Mouse (Mus musculus) testis, postnatal 10 days (tissue): ENCODE measurements around the gene Bcam.
A peak's percentile ranks its signal among the peaks of the same experiment; 100 is the strongest.

Source experiments
- DNase-seq: peaks from one replicate; pipeline ENCODE4 v3.0.0; 2021; ENCODE audit warnings: low spot score

The Bcam gene

DNA sequence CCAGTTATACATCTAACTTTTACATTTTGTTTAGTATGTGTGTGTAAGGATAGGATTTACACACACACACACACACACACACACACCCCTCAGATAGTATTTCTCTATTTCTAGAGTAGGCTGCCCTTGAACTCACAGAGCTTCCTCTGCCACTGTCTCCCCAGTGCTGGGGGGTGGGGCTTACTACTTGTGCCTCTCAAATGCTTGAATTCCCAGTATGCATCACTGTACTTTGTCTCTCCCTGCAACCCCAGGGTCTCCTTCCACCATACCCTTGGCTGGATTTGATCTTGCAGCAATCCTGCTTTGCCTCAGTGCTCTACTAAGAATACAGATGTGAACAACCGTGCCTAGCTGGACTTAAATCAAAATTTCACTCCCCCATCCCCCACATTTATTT, 16.8 kb downstream of the Bcam start:
- DNase-seq, result no peak

DNA sequence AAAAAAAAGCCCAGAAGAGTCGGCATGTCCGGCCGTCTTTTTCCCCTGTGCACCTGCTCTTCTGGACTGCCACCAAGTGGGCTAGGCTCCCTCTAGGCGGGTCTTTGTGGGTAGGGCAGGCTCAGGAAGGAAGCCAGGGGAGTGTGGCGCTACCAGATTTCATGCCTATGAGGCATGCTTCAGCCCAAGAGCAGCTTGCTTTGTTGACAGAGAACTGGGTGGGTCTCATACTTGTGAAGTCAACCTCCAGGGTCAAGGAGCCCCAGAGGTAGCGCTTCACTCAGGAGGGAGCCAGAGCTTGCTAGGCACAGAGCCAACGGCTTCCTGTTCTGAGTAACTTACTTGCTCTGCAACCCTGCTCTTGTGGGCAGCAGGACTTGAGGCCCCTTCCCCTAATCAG, 17.2 kb downstream of the Bcam start:
- no peak for DNase-seq

DNA sequence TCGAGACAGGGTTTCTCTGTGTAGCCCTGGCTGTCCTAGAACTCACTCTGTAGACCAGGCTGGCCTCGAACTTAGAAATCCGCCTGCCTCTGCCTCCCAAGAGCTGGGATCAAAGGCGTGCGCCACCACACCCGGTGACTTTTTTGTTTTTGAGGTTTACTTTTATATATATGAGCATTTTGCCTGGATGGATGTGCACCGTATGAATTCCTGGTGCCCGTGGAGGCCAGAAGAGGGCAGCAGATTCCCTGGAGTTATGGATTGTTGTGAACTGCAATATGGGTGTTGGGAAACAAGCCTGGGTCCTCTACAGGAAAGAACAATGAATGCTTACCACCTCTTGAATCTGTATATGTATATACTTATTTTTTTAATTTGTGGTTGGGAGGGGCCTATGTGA, 18.2 kb downstream of the Bcam start:
- DNase-seq, result no peak

DNA sequence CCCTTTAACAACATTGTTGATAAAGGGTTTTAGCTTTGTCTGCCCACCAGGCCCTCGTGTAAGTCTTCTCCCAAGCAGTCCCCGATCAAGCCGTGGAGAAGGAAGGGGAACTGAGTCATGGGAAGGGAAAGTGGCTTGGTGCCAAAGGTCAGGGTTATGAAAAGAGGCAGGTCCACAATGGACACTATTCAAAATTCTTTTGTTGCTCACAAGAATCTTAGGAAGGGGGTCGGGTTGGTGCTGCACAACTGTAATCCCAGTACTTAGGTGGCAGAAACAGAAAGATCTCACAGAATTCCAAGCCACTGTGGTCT, 19.8 kb downstream of the Bcam start:
- no peak for DNase-seq

DNA sequence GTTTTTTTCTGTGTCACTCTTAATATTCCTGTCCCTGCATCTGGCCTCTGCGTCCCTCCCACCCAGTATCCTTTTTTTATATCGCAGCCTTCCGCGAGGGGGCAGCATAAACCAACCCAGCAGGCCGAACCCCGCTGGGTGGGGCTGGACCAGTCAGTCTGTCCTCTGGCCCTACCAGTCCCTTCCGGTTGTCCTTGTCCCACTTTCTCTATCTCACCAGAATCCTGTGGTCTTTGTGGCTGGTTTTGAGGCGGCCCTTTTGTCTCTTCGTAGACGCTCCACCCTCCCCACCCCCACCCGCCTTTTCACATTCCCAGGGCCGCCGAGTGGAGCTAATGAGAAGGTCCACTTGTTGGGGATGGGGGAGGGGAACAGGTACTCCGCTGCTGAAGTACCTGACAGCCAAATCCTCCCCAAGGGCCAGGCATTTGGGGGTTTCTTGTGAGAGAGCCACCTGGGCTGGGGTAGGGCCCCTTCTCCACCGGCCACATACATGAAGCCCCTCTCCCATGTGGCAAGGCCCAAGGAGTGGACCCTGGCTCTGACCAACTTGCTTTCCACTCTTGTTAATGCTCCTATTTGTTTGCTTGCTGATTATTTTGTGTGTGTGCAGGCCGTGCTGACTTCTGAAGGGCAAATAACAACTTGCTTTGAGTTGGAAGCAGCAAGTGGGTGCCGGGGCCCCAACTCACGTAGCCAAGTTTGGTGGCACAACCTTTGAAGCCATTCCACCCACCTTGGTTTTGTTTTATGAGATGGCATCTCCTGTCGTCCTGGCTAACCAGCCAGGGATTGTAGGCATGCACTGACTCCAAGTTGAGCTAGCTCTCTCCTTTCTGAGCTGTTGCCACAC, 20.4 kb downstream of the Bcam start, which contains the start of gene Nectin2:
Nectin2 (minus strand) TSS at position 267 of the 853 bp plus-strand sequence.
- DNase-seq, result peak; percentile 94

DNA sequence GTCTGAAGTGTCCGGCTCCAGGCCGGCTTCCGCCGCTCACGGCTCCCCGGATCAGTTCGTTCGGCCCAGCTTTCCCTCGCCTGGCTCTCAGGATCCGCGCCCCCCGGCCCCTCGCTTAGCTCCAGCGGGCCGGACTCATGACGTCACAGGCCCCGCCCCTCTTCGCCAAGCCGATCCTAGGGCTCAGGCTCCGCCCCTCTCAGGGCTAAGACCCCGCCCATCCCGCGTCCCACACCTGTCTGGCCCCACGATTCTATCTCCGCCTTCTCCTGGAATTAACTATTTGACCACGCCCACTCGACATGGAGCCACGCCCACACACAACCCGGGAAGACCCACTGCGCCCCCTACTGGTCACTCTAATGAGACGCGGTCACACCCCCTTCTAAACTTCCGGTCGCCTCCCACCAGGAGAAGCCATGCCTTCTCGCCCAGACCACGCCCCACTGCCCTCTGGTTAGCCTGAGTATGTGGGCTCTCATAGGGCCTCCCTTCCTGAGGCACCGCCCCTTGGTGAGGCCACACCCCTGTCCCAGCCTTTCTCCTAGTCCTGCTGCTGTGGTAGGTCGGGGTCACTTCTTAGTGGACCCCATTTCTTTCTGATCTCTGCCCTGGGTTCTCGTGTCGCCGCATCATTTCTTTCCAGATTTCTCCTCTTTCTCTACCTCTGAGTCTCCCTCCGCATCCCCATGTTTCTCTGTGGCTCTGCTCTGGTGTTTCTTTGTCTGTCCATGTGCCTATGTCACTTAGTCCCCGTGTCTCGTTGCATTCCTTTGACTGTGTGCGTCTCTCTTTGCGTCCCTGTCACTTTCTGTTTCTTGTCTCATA, 21.2 kb downstream of the Bcam start:
- peak; percentile 99 for DNase-seq

DNA sequence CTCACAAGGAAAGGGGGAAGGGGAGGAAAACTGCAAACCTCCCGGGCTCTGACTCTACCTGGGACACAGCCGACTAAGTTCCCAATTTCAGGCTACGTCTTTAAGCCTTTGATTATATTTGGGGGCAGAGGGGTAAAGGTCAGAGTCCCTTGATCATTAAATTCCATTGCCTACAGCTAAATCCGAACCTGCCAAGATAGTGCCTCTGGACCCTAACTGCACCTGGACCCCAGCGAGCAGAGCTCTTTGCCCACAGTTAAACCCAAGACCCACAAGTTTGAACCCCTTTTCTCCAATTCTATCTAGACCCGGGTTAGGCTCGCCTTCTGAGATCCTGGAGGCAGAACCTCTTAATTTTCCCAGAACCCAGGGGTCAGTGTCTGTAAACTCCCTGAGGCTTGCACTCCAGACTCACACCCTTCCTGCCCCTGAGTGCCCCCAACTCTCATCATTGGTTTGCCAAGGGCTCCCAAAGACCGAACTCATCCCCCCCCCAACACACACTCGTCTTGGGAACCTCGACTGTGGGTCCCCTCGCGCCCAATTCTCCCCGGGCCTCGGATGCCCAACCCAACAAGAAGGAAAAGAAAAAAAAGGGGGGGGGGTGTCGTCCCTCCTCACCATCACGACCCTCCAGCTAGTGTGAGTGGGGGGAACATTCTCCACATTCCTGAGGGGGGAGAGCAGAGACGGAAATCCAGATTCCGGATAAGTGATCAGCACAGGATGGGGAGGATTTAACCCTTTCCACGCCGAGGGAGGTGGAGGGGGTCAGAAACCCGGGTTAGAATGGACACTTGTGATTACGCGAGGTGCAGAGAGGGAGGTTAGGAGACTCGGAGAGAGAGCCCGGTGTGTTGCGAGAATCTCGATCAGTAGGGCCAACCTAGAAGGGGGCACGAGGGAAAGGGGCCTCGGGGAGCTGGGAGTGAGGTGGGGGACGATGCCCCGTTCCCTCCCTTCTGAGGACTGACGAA, 22.3 kb downstream of the Bcam start:
- peak; percentile 78 for DNase-seq

DNA sequence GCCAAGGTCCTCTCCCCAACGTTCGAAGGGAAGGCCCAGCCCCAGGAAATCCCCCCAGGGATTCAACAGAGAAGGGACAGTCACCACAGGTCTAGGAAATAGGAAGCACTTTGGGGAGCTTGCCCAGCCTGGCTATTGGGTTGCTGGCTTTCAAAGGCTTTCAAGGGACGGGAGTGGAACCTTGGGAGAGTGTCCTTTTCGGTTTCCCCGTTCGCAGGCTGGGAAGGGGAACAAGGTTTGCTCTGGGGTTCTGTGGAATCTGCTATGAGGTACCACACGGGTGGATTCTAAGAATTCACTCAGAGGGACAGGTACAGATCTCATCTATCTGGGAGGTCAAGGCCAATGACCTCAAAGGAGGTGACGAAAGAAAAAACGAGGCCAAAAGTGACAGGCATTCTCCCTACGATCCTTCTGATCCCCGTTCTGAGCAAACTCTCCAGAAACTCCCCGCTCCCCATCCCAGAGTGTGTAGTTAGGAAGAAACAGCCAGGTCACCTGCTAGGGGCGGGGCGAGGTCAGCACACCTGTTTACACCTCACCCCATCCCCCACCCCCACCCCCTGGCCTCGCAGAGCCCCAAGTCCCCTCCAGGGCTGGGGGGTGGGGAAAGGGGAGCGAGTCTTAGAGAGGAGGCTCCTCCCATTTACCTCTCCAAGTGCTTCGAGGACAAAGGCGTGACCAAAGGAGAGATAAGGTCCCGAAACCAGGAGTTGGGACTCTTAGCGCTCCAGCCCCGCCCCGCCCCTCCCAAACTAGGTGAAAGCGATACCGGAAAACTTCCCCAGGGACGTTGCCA, 23.2 kb downstream of the Bcam start:
- peak; percentile 64 for DNase-seq

DNA sequence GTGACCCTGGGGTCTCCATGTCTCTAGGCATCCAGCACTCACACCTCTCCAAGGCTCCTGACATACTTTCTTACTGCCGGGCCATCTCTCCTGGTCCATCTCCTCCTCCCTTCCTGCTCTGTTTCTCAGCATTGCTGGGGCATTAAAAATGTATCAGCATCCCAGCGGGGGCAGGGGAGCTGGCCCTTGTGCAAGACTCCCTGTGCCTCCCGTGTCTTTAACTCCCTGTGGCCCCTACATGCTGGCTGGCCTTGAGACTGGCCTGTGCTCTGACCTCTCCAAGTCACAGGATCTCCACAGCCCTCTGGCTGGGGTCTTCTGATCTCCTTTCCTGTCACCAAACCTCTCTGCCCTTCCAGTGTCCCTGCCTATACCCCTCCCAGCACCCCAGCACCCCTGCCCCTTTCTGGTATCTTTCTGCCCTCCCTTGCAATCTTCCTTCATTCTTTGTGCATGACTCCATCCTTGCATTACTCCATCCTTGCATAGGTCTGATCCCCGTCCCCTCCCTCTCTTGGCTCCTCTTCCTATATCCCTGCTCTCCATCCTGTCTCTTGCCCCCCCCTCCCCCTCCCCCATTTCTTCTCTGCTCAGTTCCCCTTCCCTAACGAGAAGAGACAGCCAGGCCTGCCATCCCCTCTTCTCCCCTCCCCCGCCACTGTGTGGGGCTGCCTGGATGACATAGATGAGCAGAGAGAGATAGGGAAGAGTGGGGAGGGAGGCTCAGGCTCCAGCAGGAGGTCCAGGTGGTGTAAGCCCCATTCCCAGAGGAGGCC, 24.2 kb downstream of the Bcam start:
- peak; percentile 76 for DNase-seq

DNA sequence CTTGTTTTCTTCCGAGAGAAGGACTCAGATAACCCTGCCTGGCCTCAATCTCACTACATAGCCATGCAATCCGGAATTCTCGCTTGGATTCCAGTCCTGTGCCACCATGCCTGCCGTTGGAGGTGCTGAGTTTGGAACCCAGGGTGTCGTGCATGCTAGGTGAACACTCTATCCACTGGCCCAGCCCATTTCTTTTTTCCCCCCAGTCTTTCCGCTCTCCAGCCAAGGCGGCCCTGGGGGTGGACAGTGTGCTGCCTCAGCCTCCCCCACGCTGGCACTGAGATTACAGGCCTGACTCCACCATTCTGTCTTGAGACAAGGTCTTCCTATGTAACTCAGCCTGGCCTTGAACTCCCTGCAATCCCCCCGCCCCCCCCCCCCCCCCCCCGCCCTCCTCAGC, 24.8 kb downstream of the Bcam start:
- DNase-seq, result peak; percentile 71

DNA sequence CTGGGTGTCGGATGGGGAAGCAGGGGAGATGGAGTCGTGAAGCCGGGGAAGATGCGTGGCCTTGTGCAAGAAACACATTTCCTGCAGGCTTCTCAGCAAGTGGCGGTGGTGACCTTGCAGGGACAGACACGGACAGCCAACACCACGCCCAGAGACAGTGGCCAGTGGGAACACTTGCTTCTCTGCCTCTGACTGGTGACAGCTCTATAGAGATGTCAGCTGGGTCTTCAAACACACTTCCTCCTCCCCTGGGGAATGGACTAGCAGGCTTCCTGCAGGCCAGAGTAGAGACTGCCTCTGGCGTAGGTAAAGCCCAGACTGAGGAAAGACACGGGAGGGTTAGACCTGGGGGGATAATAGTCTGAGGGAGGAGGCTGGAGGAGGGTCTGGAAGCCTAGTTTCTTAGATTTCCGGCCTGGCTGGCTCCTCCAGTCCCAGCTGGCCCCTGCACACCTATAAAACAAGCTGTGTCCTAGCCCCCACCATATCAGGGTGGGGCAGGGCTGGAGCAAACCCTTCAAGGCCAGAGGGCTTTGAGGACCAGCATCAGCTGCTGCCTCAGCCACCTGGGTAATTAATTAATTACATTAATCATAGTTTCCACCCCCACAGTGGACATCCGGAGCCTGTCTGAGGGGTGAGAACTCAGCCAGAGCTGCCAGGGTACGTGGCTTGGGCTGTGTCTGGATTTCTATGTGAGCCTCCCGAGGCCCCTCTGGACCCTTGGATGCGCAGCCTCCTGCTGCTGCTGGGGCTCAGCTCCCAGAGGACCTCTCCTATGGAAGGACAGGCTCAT, 26.0 kb downstream of the Bcam start:
- peak; percentile 57 for DNase-seq

DNA sequence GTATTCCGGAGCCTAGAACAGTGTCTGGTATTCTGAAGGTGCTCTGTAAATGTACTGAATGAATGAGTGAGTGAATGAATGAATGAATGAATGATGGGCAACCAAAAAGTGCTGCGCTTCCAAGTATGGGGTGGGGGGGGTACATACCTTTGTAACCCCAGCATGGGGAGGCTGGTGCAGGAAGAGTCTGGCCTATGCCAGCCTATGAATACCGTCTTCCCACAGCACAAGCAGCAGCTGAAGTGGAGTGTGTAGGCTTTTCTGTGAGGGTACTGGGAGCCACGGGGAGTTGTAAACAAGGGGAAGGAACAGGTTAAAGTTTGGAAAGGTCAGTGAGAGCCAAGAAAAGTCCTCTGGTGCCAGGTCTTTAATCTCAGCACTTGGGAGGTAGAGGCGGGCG, 27.0 kb downstream of the Bcam start:
- no peak for DNase-seq

DNA sequence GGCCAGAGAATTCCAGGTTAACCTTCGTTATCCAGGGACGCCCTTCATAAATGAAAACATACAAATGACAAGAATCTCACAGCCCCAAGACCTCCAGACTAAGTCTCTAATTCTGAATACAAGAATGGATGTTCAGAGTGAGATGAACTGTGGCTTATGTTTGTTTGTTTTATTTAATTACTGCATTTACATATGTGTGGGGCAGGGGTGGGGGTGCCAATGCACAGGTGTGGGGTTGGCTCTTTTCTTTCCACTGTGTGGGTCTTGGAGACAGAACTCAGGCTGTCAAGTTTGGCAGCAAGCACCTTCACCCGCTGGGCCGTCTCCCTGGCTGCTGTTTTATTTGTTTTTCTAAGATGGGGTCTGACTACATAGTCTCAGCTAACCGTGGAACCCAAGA, 28.3 kb downstream of the Bcam start:
- DNase-seq, result no peak

DNA sequence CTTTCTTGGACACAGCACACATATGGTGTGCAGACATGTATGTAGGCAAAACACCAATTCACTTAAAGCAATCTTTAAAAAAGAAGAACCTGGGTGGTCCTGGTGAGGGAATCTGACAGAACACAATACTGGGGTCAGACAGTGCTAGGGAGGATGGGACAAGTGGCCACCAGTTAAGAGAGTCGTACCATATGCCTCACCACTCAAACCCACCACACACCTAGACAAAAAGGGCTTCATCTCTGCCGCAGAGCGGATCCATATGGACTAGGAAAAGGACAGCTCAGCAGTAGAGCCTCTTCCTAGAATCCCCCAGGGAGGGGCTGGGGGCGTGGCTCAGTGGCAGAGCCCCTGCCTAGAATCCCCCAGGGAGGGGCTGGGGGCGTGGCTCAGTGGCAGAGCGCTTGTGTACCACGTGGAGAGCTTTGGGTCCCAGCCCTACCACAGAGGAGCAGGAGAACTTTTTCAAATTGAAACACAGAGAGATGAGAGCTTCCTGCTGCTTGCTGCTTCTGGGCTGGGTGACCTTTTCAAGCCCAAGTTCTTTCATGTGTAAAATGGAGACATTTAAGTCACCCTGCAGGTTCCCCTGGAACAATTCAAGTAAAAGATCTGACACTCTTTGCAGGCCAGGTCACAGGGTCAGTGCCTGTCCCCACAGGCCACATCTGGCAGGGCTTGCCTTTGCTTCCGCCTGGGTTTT, 29.3 kb downstream of the Bcam start:
- DNase-seq, result peak; percentile 69

DNA sequence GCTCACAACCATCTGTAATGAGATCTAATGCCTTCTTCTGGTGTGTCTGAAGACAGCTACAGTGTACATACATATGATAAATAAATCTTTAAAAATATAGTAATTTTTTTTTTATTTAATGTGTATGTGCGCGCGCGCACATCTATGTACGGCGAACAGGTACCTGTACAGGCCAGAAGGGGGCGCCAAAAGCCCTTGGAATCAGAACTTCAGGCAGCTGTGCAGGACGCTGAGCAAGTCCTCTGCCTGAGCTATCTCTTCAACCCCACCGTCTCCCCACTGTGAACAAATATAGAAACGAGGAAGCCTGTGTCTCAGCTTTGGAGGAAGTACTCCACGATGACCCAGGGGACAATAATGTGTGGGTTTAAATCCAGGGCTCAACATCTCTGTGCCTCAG, 30.5 kb downstream of the Bcam start:
- peak; percentile 66 for DNase-seq

DNA sequence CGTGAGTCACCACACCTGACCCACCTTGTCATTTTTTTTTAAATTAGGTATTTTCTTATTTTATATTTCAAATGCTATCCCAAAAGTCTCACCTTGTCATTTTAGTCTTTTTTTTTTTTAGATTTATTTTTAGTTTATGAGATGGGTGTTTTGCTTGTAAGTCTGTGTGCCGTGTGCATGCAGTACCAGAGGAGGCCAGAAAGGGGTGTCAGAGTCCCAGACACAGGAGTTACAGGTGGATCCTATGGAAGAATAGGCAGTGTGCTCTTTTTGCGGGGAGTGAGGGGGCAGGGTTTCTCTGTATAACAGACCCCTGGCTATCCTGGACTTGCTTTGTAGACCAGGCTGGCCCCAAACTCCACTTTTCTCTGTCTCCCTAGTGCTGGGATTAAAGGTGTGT, 32.0 kb downstream of the Bcam start:
- DNase-seq, result no peak

DNA sequence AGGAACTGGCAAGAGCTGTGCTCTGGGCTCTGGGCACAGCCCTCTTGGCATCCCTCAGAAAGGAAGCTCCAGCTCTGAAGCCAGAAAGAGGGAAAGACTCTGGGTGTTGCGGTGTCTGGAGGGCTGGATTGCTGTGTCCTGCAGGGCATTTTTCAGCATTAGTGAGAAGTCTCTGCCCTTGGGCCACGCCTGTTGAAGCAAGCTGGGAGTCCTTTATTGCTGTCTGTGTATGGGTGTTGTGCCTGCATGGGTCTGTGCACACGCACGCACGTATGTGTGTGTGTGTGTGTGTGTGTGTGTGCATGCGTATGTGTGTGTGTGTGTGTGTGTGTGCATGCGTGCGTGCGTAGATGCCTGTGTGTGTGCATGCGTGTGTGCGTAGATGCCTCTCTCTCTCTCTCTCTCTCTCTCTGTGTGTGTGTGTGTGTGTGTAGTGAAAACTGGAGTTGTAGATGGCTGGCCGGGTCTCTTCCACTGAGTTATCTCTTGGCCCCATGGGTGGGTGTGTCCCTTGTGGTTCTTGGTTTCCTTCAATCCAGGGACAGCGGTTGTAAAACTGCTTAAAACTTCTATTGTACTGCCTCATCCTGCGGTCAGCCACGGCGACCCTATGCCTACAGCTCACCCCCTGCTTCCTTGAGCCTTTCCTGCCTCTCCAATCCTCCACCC, 34.3 kb downstream of the Bcam start:
- no peak for DNase-seq

DNA sequence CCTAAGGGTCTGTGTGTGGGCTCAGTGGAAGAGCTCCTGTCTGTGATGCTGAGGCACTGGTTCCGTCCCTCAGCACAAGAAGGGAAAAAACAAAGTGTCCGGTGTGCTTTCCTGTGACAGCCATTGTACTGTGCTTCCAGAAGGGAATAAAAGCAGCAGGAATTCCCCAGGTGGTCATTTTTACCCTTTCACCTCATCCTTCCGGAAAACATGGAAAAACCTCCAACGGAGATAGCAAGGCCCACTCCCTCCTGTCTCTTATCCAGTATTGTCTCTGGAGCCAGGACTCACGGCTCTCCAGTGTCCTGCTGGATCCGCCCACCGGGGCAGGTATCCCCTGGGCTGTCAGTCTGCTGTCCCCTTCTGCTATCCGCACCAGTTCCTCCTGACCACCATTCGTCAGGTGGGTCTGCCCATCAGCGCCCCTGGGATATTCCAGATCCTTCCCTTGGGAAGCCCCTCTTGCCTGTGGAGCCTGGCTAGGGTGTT, 36.6 kb downstream of the Bcam start:
- DNase-seq, result no peak
